Mouse (Mus musculus): ENCODE measurements at regions not wholly inside any gene's neighbourhood (a gene's known extent, or its start where the extent isn't known, plus 50 kb on each side); places are given as distances from the start of the nearest gene placed in this dataset.

GRCm38 (mm10) chr3:41366264-41366663 lies 189.3 kb upstream of the Jade1 start:
- no peak for DNase-seq (ENCODE audit: low spot score in 2 of 2)

- no peak for DNase-seq (ENCODE audit: low spot score in 2 of 2)
Measured at GRCm38 (mm10) chr3:41365145-41365830, 190.2 kb upstream of the Jade1 start.

GRCm38 (mm10) chr3:41363947-41364346 lies 191.6 kb upstream of the Jade1 start:
- no peak for DNase-seq (ENCODE audit: low spot score in 2 of 2)

- DNase-seq (ENCODE audit: low spot score in 2 of 2): no peak
Measured at GRCm38 (mm10) chr3:41360231-41360630, 195.3 kb upstream of the Jade1 start.

- no peak for DNase-seq (ENCODE audit: low spot score in 2 of 2)
Measured at GRCm38 (mm10) chr3:41359458-41359857, 196.1 kb upstream of the Jade1 start.

GRCm38 (mm10) chr3:41353021-41353420 lies 202.5 kb upstream of the Jade1 start:
- DNase-seq (ENCODE audit: low spot score in 2 of 2): no peak

- DNase-seq (ENCODE audit: low spot score in 2 of 2): no peak
Measured at GRCm38 (mm10) chr3:41351786-41352185, 203.7 kb upstream of the Jade1 start.

- DNase-seq (ENCODE audit: low spot score in 2 of 2): no peak
Measured at GRCm38 (mm10) chr3:41351091-41351685, 204.3 kb upstream of the Jade1 start.

- DNase-seq (ENCODE audit: low spot score in 2 of 2): no peak
Measured at GRCm38 (mm10) chr3:41350331-41350730, 205.2 kb upstream of the Jade1 start.

- peak in 1 of 2 experiments; percentile 34 for DNase-seq (ENCODE audit: low spot score in 2 of 2)
Measured at GRCm38 (mm10) chr3:41348795-41349194, 206.7 kb upstream of the Jade1 start.

GRCm38 (mm10) chr3:41346863-41347262 lies 208.7 kb upstream of the Jade1 start:
- DNase-seq (ENCODE audit: low spot score in 2 of 2): no peak

- no peak for DNase-seq (ENCODE audit: low spot score in 2 of 2)
Measured at GRCm38 (mm10) chr3:41343431-41343830, 212.1 kb upstream of the Jade1 start.

- DNase-seq (ENCODE audit: low spot score in 2 of 2): no peak
Measured at GRCm38 (mm10) chr3:41332481-41332880, 223.1 kb upstream of the Jade1 start.

- no peak for DNase-seq (ENCODE audit: low spot score in 2 of 2)
Measured at GRCm38 (mm10) chr3:41330356-41330755, 225.2 kb upstream of the Jade1 start.

GRCm38 (mm10) chr3:41328828-41329227 lies 226.7 kb upstream of the Jade1 start:
- DNase-seq (ENCODE audit: low spot score in 2 of 2): no peak

- DNase-seq (ENCODE audit: low spot score in 2 of 2): no peak
Measured at GRCm38 (mm10) chr3:41326211-41327104, 229.1 kb upstream of the Jade1 start.

GRCm38 (mm10) chr3:41321808-41322207 lies 233.7 kb upstream of the Jade1 start:
- no peak for DNase-seq (ENCODE audit: low spot score in 2 of 2)

GRCm38 (mm10) chr3:41319214-41319856 lies 236.2 kb upstream of the Jade1 start:
- DNase-seq (ENCODE audit: low spot score in 2 of 2): no peak

- peak in 1 of 2 experiments; percentile 8 for DNase-seq (ENCODE audit: low spot score in 2 of 2)
Measured at GRCm38 (mm10) chr3:41318232-41319131, 235.6 kb upstream of the Pgrmc2 start.

GRCm38 (mm10) chr3:41317170-41317569 lies 234.3 kb upstream of the Pgrmc2 start:
- DNase-seq (ENCODE audit: low spot score in 2 of 2): no peak

GRCm38 (mm10) chr3:41312492-41312891 lies 229.6 kb upstream of the Pgrmc2 start:
- no peak for DNase-seq (ENCODE audit: low spot score in 2 of 2)
